Mouse (Mus musculus): ENCODE data around the gene Tm4sf4.

GRCm38 (mm10) chr3:57435364-57435763, 10.2 kb downstream of the Tm4sf4 start:
- TF ChIP-seq CTCF (conservative IDR thresholded peaks at IDR 0.05; ENCODE audit: low read length): no peak
- TF ChIP-seq NANOG (IDR thresholded peaks at IDR 0.05; ENCODE audit: borderline replicate concordance, low read length): no peak
